In the genomic region with DNA sequence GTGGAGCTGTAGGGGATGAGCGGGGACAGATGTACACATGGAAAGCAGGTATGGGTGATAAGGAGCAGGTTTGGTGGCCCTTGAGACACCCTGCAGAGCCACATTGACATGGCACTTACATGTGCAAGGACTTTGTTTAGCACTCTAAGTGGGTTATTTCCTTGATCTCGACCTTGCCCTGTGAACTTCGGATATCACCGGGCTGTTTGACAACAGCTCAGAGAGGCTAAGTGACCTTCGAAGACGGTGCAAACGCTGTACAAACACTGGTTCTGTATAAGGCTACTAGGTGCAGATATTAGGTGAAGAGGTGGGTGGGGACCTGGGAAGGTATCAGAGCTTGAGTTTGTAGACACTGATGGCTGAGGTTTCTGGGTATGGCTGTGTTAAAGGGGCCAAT, we compare ENCODE assay signal across 23 mouse cellular contexts.
"Had no signal": no experiment of that assay in that cellular context is flagged by ENCODE, and none has a peak within 500 bp of the region (broad histone marks: within the 10 kb centered on the region; RNA-seq: fewer than 3 reads in every experiment).

No protein-coding gene starts in this region.

- H3K9ac ChIP-seq: heart, embryonic 12.5 days; hindbrain, embryonic 12.5 days; hindbrain, embryonic 14.5 days; limb, embryonic 13.5 days; limb, embryonic 15.5 days; liver, embryonic 12.5 days; liver, embryonic 14.5 days had no signal

- H3K9me3 ChIP-seq: heart, embryonic 10.5 days; heart, embryonic 12.5 days; hindbrain, embryonic 10.5 days; hindbrain, embryonic 12.5 days; limb, embryonic 13.5 days; limb, embryonic 15.5 days; liver, embryonic 12.5 days had no signal

- H3K27me3 ChIP-seq: heart, embryonic 12.5 days; hindbrain, embryonic 12.5 days; limb, embryonic 13.5 days; limb, embryonic 15.5 days had no signal

- H3K4me3 ChIP-seq: heart, embryonic 10.5 days; heart, embryonic 12.5 days; hindbrain, embryonic 10.5 days; hindbrain, embryonic 12.5 days; limb, embryonic 13.5 days; limb, embryonic 15.5 days; liver, embryonic 12.5 days had no signal

- H3K27ac ChIP-seq: heart, embryonic 10.5 days; hindbrain, embryonic 10.5 days; hindbrain, embryonic 12.5 days; hindbrain, embryonic 14.5 days; limb, embryonic 13.5 days; limb, embryonic 15.5 days; liver, embryonic 12.5 days; liver, embryonic 14.5 days had no signal

- ATAC-seq: hindbrain, embryonic 16.5 days; inflammation-experienced regulatory T-cells, adult 6 months; liver, embryonic 12.5 days had no signal

- DNase-seq: gastrocnemius, postnatal 10 days; gastrocnemius, postnatal 25 days; heart, adult 18-20 months; heart, postnatal 10 days; heart, postnatal 4 days; kidney, adult 11 months; kidney, adult 2 months; kidney, postnatal 10 days; kidney, postnatal 25 days; layer of hippocampus, adult 9-11 months; layer of hippocampus, postnatal 36 days; left cerebral cortex, postnatal 4 days had no signal

- H3K36me3 ChIP-seq: hindbrain, embryonic 12.5 days; liver, embryonic 12.5 days had no signal

- H3K4me1 ChIP-seq: liver, embryonic 12.5 days had no signal

- H3K4me2 ChIP-seq: heart, embryonic 12.5 days; hindbrain, embryonic 12.5 days; hindbrain, embryonic 14.5 days; limb, embryonic 13.5 days; limb, embryonic 15.5 days; liver, embryonic 12.5 days had no signal
